Mouse (Mus musculus) myocyte (in vitro differentiated cells): ENCODE data around the gene Acsbg2. TPM values are rescaled to one million over a fixed set of nuclear protein-coding genes. Genes with fewer than 3 reads are reported as not detected.
A peak's percentile ranks its signal among the peaks of the same experiment; 100 is the strongest.

ENCODE experiments used
- H3K27me3 ChIP-seq: one replicate; pipeline ENCODE4 v1.6.1; 2011; ENCODE audit not compliant: control insufficient read depth, insufficient read depth, insufficient read length
- H3K36me3 ChIP-seq: one replicate; pipeline ENCODE4 v1.6.1; 2011; ENCODE audit not compliant: control insufficient read depth, insufficient read depth
- H3K4me2 ChIP-seq: one replicate; pipeline ENCODE4 v1.6.1; 2011; ENCODE audit warnings: low read depth, control low read depth
- H3K4me3 ChIP-seq: one replicate; pipeline ENCODE4 v1.5.1; 2011; ENCODE audit warnings: mild to moderate bottlenecking, control low read depth, moderate library complexity
- H3K79me2 ChIP-seq: one replicate; pipeline ENCODE4 v1.6.1; 2011; ENCODE audit not compliant: control insufficient read depth, insufficient read depth
- H3ac ChIP-seq: one replicate; pipeline ENCODE4 v1.6.1; 2011; ENCODE audit not compliant: control insufficient read depth, insufficient read length
- CEBPB ChIP-seq: IDR thresholded peaks from 2 replicates; pipeline ENCODE4 v1.6.1; 2011; ENCODE audit warnings: mild to moderate bottlenecking, moderate library complexity; ENCODE audit not compliant: poor library complexity, insufficient read depth, severe bottlenecking
- E2F4 ChIP-seq: IDR thresholded peaks from one replicate; pipeline ENCODE4 v1.6.1; 2011; ENCODE audit warnings: mild to moderate bottlenecking, control low read depth, moderate library complexity; ENCODE audit not compliant: insufficient read depth
- MAX ChIP-seq: IDR thresholded peaks from one replicate; pipeline ENCODE4 v1.6.1; 2011; ENCODE audit warnings: low read depth, mild to moderate bottlenecking, control low read depth
- MYOD1 ChIP-seq, 3 experiments: IDR thresholded peaks; one replicate each; pipeline ENCODE4 v1.6.1; 2011; ENCODE audit warnings: control low read depth in 2 of 3, low read depth in 2 of 3, mild to moderate bottlenecking in 2 of 3, moderate library complexity in 1 of 3; ENCODE audit not compliant: insufficient read length in 2 of 3, control insufficient read depth in 1 of 3
- MYOG ChIP-seq, 3 experiments: IDR thresholded peaks; one replicate each; pipeline ENCODE4 v1.6.1; 2011; ENCODE audit warnings: control low read depth in 2 of 3, low read depth in 2 of 3, mild to moderate bottlenecking in 2 of 3; ENCODE audit not compliant: insufficient read length in 2 of 3, control insufficient read depth in 1 of 3, insufficient read depth in 1 of 3
- POLR2A ChIP-seq: IDR thresholded peaks from one replicate; pipeline ENCODE4 v1.6.1; 2011; ENCODE audit warnings: low read depth, mild to moderate bottlenecking, control low read depth, moderate library complexity; ENCODE audit not compliant: insufficient read length
- POLR2AphosphoS2 ChIP-seq: IDR thresholded peaks from one replicate; pipeline ENCODE4 v1.6.1; 2011; ENCODE audit warnings: low read depth, control low read depth; ENCODE audit not compliant: insufficient read length
- REST ChIP-seq: IDR thresholded peaks from one replicate; pipeline ENCODE4 v1.6.1; 2011; ENCODE audit warnings: mild to moderate bottlenecking, control low read depth, moderate library complexity; ENCODE audit not compliant: insufficient read depth, insufficient read length
- SRF ChIP-seq: IDR thresholded peaks from one replicate; pipeline ENCODE4 v1.6.1; 2011; ENCODE audit warnings: low read depth; ENCODE audit not compliant: control insufficient read depth, insufficient read length
- TCF12 ChIP-seq: IDR thresholded peaks from one replicate; pipeline ENCODE4 v1.6.1; 2011; ENCODE audit warnings: mild to moderate bottlenecking, control low read depth; ENCODE audit not compliant: poor library complexity, insufficient read depth, severe bottlenecking
- TCF3 ChIP-seq: IDR thresholded peaks from one replicate; pipeline ENCODE4 v1.6.1; 2011; ENCODE audit warnings: low read depth, control low read depth; ENCODE audit not compliant: insufficient read length
- USF1 ChIP-seq: IDR thresholded peaks from one replicate; pipeline ENCODE4 v1.6.1; 2011; ENCODE audit warnings: low read depth, mild to moderate bottlenecking, control low read depth, moderate library complexity
- polyA plus RNA-seq: library from polyadenylated mRNA; unstranded; fragments of >200 nt; fragmentation: generic; extraction: Trizol; gene quantifications from one replicate; pipeline ENCODE4 v1.2.1, GENCODE M21; 2012; ENCODE audit warnings: missing spikeins

The Acsbg2 gene
- polyA plus RNA-seq, 1 experiment: not detected

- no peak for TF ChIP-seq POLR2A
- no peak for TF ChIP-seq TCF3
- TF ChIP-seq CEBPB: no peak
- TF ChIP-seq USF1: no peak
- TF ChIP-seq POLR2AphosphoS2: no peak
- TF ChIP-seq E2F4: no peak
- TF ChIP-seq MYOG (IDR thresholded peaks at IDR 0.05; ENCODE audit: control insufficient read depth in 1 of 3, insufficient read depth in 1 of 3, insufficient read length in 2 of 3, low read depth in 2 of 3): no peak
- no peak for TF ChIP-seq MAX
- no peak for TF ChIP-seq TCF12
- TF ChIP-seq MYOD1 (IDR thresholded peaks at IDR 0.05; ENCODE audit: control insufficient read depth in 1 of 3, insufficient read length in 2 of 3, low read depth in 2 of 3): no peak
- TF ChIP-seq SRF: no peak
- no peak for TF ChIP-seq REST
- no peaks in the 10 kb centered on the region for H3K36me3 ChIP-seq
Observed at GRCm38 (mm10) chr17:56872512-56872911, 1.7 kb downstream of the Acsbg2 start.

GRCm38 (mm10) chr17:56871767-56872166 is 2.5 kb downstream of the Acsbg2 start:
- TF ChIP-seq REST (peak; percentile 11), TCF3 (no peak), MYOG (IDR thresholded peaks at IDR 0.05; ENCODE audit: control insufficient read depth in 1 of 3, insufficient read depth in 1 of 3, insufficient read length in 2 of 3, low read depth in 2 of 3) (no peak), MYOD1 (IDR thresholded peaks at IDR 0.05; ENCODE audit: control insufficient read depth in 1 of 3, insufficient read length in 2 of 3, low read depth in 2 of 3) (peak in 1 of 3 experiments; percentile 50)
- no peak overlapping the region for H3ac ChIP-seq
- H3K79me2 ChIP-seq: no peaks in the 10 kb centered on the region
- no peaks in the 10 kb centered on the region for H3K36me3 ChIP-seq
- no peak overlapping the region for H3K4me2 ChIP-seq
- no peaks in the 10 kb centered on the region for H3K27me3 ChIP-seq
- no peak overlapping the region for H3K4me3 ChIP-seq

More at GRCm38 (mm10) chr17:56872512-56872911, 1.7 kb downstream of the Acsbg2 start:
- H3K4me2 ChIP-seq: no peak overlapping the region
- H3K4me3 ChIP-seq: no peak overlapping the region
- H3ac ChIP-seq: no peak overlapping the region
- no peaks in the 10 kb centered on the region for H3K27me3 ChIP-seq
- no peaks in the 10 kb centered on the region for H3K79me2 ChIP-seq

- Histone ChIP-seq H3K27me3 (no peaks in the 10 kb centered on the region), H3ac (no peak overlapping the region), H3K4me3 (no peak overlapping the region), H3K4me2 (no peak overlapping the region), H3K36me3 (no peaks in the 10 kb centered on the region), H3K79me2 (no peaks in the 10 kb centered on the region)
- TF ChIP-seq POLR2A: no peak
- TF ChIP-seq USF1: no peak
- TF ChIP-seq MYOD1 (IDR thresholded peaks at IDR 0.05; ENCODE audit: control insufficient read depth in 1 of 3, insufficient read length in 2 of 3, low read depth in 2 of 3): no peak
- no peak for TF ChIP-seq MAX
- no peak for TF ChIP-seq MYOG (IDR thresholded peaks at IDR 0.05; ENCODE audit: control insufficient read depth in 1 of 3, insufficient read depth in 1 of 3, insufficient read length in 2 of 3, low read depth in 2 of 3)
- no peak for TF ChIP-seq REST
- no peak for TF ChIP-seq SRF
- TF ChIP-seq TCF3: no peak
- no peak for TF ChIP-seq E2F4
- no peak for TF ChIP-seq TCF12
- no peak for TF ChIP-seq CEBPB
- TF ChIP-seq POLR2AphosphoS2: no peak
Observed at GRCm38 (mm10) chr17:56870287-56870953, 3.8 kb downstream of the Acsbg2 start.

GRCm38 (mm10) chr17:56869481-56869977 is 4.7 kb downstream of the Acsbg2 start:
- H3K27me3 ChIP-seq: no peaks in the 10 kb centered on the region
- no peaks in the 10 kb centered on the region for H3K79me2 ChIP-seq
- no peak overlapping the region for H3ac ChIP-seq
- TF ChIP-seq TCF12 (no peak), SRF (no peak), USF1 (no peak), POLR2A (no peak), POLR2AphosphoS2 (no peak), MAX (no peak), MYOD1 (IDR thresholded peaks at IDR 0.05; ENCODE audit: control insufficient read depth in 1 of 3, insufficient read length in 2 of 3, low read depth in 2 of 3) (no peak), REST (no peak), CEBPB (no peak), TCF3 (no peak), E2F4 (no peak), MYOG (IDR thresholded peaks at IDR 0.05; ENCODE audit: control insufficient read depth in 1 of 3, insufficient read depth in 1 of 3, insufficient read length in 2 of 3, low read depth in 2 of 3) (no peak)
- no peaks in the 10 kb centered on the region for H3K36me3 ChIP-seq
- H3K4me2 ChIP-seq: no peak overlapping the region
- H3K4me3 ChIP-seq: no peak overlapping the region

- H3K4me3 ChIP-seq: no peak overlapping the region
- H3K4me2 ChIP-seq: no peak overlapping the region
- TF ChIP-seq REST: no peak
- no peak for TF ChIP-seq TCF3
- TF ChIP-seq SRF: no peak
- TF ChIP-seq POLR2AphosphoS2: no peak
- TF ChIP-seq TCF12: no peak
- no peak for TF ChIP-seq CEBPB
- TF ChIP-seq MAX: no peak
- no peak for TF ChIP-seq MYOG (IDR thresholded peaks at IDR 0.05; ENCODE audit: control insufficient read depth in 1 of 3, insufficient read depth in 1 of 3, insufficient read length in 2 of 3, low read depth in 2 of 3)
- no peak for TF ChIP-seq MYOD1 (IDR thresholded peaks at IDR 0.05; ENCODE audit: control insufficient read depth in 1 of 3, insufficient read length in 2 of 3, low read depth in 2 of 3)
- TF ChIP-seq USF1: no peak
- no peak for TF ChIP-seq E2F4
- TF ChIP-seq POLR2A: no peak
- no peaks in the 10 kb centered on the region for H3K79me2 ChIP-seq
- H3K27me3 ChIP-seq: peaks cover 5% of the 10 kb centered on the region
- no peak overlapping the region for H3ac ChIP-seq
- H3K36me3 ChIP-seq: no peaks in the 10 kb centered on the region
Observed at GRCm38 (mm10) chr17:56866071-56866470, 8.2 kb downstream of the Acsbg2 start.
